Mouse (Mus musculus) right cerebral cortex, adult 18-20 months (tissue): ENCODE measurements around the gene Klhl23.
A peak's percentile ranks its signal among the peaks of the same experiment; 100 is the strongest.
"Not testable (repeated sequence)": the region's sequence is repeated elsewhere in the genome, so short reads cannot be mapped to it uniquely, and the experiment has no call there.

Experiments
- DNase-seq: peaks from one replicate; pipeline ENCODE4 v3.0.0; 2022; ENCODE audit warnings: mixed read lengths

Klhl23 gene

DNA sequence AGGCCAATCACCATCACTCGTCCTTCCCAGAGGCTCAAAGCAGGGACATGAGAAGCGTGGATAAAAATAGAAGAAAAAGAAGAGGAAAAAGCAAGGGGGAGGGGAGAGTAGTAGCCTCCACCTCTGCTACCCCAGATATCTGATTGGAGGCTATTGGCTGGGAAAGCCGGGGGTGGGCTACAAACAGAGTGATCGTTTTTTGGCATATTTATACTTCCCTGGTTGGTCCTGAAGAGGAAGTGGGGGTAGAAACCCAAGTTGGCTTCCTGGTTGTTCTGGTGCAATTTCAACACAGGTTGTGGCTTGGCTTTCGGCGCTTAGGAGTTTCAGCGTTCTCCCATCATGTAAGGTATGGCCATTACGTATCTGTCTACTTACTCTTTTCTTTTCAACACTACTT lies at the start of gene Klhl23:
Gene Klhl23, plus strand, starts transcription at position 234 of the 400 bp plus-strand sequence.
- DNase-seq: no peak

DNA sequence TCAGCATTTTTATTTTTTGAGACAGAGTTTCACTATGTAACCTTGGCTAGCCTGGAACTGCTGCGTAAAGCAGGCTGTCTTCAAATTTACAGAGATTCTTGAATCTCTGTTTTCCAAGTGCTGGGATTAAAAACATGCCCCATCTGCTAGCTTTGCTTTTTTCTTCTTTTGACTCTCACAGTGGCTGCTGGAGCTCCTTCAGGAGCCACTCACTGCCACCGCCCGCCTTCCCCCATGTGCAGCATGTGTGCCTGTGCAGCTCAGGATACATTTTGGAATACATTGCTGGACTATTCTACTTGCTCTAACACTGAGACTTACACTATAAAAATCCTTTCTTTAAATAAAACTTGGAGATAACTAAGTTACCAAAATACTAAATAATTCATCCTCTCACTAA lies 48.4 kb upstream of the Klhl23 start:
- peak; percentile 34 for DNase-seq

GRCm38 (mm10) chr2:69777985-69778835 lies 43.5 kb upstream of the Klhl23 start:
- peak; percentile 29 for DNase-seq

GRCm38 (mm10) chr2:69778836-69779177 lies 42.9 kb upstream of the Klhl23 start:
- no peak for DNase-seq

DNA sequence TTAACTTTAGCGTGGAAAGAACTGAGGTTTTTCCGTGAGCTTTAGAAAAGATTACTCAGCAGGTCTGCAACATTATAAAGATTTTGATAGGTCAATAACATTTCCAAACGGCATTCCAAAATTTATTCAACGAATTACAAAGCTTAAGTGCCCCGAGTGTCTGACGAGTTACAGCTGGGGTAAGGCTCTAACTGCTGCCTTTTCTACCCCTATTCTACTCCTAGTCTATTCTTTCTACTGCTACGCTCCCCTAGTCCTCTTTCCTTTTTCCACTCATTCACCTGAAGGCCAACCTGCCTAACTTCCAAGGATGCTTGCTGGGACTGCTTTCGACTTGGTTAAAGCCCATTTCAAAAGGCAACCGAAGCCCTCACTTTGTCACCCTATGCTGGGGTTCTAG lies 32.8 kb upstream of the Klhl23 start:
- no peak for DNase-seq

DNA sequence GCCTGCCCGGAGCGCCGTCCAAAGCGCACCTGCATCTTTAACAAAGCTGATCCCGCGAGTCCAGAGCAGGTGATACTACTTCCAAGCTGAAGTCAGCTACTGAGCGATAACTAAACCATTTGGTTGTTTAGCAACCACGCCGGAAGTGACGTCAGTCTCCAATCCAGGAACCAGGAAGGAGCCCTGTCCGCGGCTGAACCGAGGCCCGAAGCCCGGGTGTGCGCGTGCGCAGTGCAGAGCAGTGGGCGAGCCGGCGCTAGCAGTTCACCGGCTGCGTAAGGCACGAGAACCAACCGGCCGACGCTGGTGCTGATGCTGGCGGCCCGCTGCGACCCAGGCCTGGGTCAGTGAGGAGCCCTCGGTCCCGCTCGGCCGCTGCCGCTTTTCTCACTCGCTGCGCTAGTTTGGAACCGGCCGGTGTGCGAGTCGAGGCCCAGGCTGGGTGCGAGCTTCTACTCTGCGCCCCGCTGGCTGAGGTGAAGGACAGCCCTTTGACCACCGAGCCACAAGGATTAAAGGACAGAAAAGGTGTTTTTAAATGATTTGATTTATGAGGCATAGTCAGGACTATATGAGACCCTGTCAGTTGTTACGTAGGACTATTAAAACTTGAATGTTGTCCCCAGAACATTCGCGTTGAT lies 32.2 kb upstream of the Klhl23 start, which contains the start of the genes Ccdc173 and Phospho2:
Gene Ccdc173, minus strand, starts transcription at position 147 of the 641 bp plus-strand sequence.
Gene Phospho2, plus strand, starts transcription at position 195 of the 641 bp plus-strand sequence.
- DNase-seq: peak; percentile 98

GRCm38 (mm10) chr2:69790285-69790684 lies 31.5 kb upstream of the Klhl23 start:
- DNase-seq: peak; percentile 87

GRCm38 (mm10) chr2:69790722-69791121 lies 31.0 kb upstream of the Klhl23 start:
- no peak for DNase-seq

GRCm38 (mm10) chr2:69802911-69803312 lies 18.8 kb upstream of the Klhl23 start:
- DNase-seq: peak; percentile 34

DNA sequence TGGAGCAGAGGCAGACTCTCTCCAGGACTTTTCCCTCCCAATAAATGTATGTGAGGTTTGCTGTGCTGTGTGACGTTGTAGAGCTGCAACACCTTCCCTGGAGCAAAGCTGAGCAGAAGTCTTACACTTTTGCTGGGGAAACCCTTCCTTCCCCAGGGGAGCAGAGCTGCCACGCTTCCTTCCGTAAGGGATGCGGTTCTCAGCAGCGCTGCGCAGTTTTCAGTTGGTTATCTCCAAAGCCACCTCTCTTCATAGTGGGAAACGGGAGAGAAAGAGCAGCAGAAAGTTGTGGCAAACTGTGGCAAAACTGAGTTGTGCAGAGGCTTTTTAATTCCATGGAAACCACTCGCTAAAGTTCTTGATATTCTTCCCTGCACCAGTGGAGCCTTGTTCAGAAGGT lies 18.0 kb upstream of the Klhl23 start:
- DNase-seq: no peak

DNA sequence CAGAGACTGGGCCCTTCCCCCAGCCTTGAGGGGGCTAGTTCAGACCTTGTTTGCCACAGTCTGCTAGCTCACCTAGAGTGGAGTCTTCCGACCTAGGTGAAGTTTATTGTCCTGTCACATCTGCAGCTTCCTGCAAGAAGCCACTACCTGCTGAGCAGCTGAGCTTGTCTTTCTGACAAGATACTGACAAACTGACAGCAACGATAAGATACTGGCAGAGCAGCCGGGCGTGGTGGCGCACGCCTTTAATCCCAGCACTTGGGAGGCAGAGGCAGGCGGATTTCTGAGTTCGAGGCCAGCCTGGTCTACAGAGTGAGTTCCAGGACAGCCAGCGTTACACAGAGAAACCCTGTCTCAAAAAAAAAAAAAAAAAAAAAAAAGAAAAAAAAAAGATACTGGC lies 17.1 kb upstream of the Klhl23 start:
- DNase-seq: not testable (repeated sequence)

- DNase-seq: no peak
Observed at GRCm38 (mm10) chr2:69810169-69810568, 11.6 kb upstream of the Klhl23 start.

DNA sequence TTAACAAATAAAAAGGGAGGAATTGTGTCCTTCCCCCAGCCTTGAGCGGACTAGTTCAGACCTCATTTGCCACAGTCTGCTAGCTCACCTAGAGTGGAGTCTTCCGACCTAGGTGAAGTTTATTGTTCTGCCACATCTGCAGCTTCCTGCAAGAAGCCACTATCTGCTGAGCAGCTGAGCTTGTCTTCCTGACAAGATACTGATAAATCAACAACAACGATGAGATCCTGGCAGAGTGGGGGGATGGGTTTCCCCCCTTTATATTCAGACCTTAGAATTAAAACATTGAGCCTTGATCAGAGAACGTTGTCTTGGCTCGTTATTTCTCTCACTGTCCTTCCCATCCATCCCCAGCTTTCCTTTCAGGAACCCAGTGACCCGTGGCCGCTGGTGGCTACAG lies 10.4 kb upstream of the Klhl23 start:
- not testable (repeated sequence) for DNase-seq

DNA sequence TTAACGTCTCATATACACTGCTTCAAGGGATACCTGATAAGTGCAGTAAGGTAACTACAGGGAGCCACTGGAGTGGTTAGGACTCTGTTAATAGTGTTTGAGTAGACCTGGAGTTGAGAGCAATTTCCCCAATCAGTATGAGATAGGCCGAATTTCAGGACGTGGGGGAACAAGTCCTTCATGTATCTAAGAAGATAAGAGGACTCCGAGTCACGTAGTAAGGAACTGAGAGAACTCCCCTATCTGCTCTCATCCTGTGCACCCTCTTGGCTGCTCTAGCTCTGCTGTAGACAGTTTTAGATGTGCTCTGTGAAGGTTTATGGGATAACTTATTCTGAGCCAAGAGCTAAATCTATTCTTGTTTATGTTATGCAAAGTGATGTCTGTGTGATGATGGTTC lies 5.2 kb upstream of the Klhl23 start:
- no peak for DNase-seq

DNA sequence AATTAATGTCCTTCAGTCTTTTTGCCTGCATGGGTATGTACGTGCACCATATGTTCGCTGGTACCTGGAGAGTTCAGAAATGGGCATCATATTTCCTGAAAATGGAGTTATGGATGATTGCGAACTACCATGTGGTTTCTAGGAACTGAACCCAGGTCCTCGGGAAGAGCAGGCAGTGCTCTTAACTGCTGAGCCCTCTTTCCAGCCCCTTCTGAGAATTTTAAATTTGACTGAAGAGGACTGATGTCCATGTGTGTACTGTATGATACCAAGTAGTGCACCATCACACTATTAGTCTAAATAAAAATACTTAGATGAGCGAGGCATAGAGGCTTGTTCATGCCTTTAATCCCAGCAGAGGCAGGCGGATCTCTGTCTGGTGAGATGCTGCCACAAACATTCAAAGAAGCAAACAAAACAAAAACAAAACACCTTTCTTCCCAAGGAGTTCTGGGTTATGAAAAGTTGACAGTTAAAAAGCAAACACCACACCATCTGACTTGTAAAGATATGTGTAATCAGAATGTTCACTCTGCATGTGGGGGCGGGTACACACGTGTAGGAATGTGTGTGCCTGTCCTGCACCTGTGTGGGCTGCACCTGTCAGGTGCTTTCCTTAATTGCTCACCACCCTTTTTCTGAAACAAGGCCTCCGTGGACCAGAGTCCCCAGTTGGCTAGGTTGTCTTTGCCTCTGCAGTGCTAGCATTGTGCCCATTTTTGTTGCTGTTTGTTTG lies 3.2 kb upstream of the Klhl23 start:
- DNase-seq: no peak

- DNase-seq: no peak
Observed at GRCm38 (mm10) chr2:69820201-69820600, 1.5 kb upstream of the Klhl23 start.

- peak; percentile 56 for DNase-seq
Observed at GRCm38 (mm10) chr2:69822361-69823128, 801 bp downstream of the Klhl23 start.

DNA sequence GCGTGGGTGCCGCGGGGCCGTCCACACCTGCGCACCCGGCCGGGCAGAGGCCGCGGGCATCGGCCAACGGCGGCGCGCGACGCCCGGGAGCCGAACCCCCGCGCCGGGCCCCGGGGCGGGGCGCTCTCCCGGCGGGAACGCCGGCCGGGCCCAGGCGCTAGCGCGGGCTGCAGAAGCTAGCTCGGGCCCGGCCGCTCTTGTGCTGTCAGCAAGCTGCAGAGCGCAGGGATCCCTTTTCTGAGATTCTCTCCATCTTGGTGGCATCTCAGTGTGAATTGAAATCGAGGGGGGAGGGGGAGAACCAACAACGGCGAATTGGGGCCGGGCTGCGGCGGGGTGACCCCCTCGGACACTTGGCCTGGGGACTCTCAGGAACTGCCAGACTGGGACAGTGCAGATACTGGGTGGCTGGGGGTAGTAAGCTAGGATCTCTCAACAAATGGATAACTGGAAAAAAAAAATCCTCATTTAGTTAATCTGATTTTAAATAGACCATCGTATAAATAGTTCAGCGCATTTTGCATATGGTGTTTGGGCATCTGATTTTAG lies 1.5 kb downstream of the Klhl23 start:
- DNase-seq: peak; percentile 32

- no peak for DNase-seq
Observed at GRCm38 (mm10) chr2:69825898-69826297, 4.2 kb downstream of the Klhl23 start.

DNA sequence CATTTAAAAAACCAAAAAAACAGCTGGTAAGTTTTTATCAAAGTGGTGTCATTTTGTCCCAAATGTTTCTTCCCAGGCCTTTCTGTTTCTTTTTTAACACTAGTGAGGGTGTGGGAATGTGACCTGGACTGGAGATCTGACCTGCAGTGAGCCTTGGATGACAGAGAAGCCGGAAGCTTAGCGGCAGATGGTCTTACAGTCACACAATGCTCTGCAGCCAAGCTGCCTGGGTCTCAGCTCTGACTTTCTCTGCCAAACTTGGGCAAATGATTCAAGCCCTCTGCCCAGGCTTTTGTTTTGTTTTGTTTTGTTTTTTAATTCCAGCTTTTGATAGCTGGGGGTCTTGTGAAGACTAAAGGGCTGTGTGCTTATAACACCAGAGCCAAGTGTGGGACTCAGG lies 4.6 kb downstream of the Klhl23 start:
- no peak for DNase-seq

GRCm38 (mm10) chr2:69828031-69828430 lies 6.3 kb downstream of the Klhl23 start:
- no peak for DNase-seq

DNA sequence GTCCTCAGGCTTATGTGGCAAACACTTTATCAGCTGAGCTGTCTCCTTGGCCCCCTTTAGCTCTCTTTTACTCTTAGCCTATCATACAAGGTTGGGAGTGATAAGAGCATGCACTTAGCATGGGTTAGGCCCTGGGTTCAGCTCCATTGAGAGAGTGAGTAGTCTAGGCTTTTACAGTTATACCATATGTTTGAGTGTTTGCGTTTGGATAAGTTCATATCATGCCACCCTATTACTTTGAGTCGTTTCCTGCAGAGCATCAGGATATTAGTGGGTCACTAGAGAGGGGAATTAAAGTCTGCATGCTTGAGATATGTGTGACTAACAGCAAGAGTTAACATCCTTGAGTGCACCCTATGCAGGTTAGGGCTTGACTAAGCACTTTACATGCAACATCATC lies 7.9 kb downstream of the Klhl23 start:
- no peak for DNase-seq
